Mouse (Mus musculus) stomach, postnatal 0 days (tissue): Measurements from ENCODE around the gene Ell3.

ENCODE experiments used
- CTCF ChIP-seq: IDR thresholded peaks from 2 replicates; pipeline ENCODE4 v1.5.1; 2016; ENCODE audit warnings: antibody characterized with exemption, low read depth, mild to moderate bottlenecking, moderate library complexity
- EP300 ChIP-seq: optimal IDR thresholded peaks from 2 replicates; pipeline ENCODE3; 2016; ENCODE audit warnings: antibody characterized with exemption

DNA sequence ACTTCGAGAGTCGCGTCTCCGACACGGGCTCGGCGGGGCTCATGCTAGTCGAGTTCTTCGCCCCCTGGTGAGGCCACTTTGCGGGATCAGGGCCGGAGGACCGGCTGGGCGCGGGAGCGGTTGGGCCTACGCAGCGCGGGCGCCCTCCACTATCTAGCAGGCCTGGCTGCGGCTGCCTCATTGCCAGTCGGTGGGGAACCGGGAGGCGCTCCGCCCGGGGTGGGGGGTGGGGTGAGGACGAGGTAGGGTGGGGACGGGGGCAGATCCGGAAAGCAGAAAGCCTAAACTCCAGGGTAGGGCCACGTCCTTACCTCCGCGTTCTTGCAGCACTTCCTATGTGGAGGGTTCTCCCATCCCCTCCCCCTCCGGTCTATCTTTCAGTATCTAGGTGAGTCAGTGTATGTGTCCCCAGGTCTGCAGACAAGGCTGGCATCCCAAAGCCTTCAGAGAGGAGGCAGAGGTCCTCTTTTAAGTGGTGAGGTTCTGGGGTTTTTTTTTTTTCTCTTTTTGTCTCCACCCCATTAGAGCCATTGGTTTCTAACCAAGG is 29.9 kb downstream of the Ell3 start:
- TF ChIP-seq CTCF: no peak
- no peak for TF ChIP-seq EP300
